Mouse (Mus musculus) inflammation-experienced regulatory T-cells, adult 6 months (primary cell): ENCODE measurements around the gene Actr2. TPM values are rescaled to one million over a fixed set of nuclear protein-coding genes. Genes with fewer than 3 reads are reported as not detected.
A peak's percentile ranks its signal among the peaks of the same experiment; 100 is the strongest.
"Not testable (repeated sequence)": the region's sequence is repeated elsewhere in the genome, so short reads cannot be mapped to it uniquely, and the experiment has no call there.

Experiments
- ATAC-seq: one replicate; pipeline ENCODE4 v1.8.0; 2017
- polyA plus RNA-seq, 3 experiments: library from polyadenylated mRNA; unstranded; fragments of 100-300 nt; shearing (Covaris generic); gene quantifications; one replicate each; pipeline ENCODE4 v1.2.1; 2017

Actr2 gene
- polyA plus RNA-seq, 3 experiments from 2014 or later, result 447 to 709 (median 528) TPM

DNA sequence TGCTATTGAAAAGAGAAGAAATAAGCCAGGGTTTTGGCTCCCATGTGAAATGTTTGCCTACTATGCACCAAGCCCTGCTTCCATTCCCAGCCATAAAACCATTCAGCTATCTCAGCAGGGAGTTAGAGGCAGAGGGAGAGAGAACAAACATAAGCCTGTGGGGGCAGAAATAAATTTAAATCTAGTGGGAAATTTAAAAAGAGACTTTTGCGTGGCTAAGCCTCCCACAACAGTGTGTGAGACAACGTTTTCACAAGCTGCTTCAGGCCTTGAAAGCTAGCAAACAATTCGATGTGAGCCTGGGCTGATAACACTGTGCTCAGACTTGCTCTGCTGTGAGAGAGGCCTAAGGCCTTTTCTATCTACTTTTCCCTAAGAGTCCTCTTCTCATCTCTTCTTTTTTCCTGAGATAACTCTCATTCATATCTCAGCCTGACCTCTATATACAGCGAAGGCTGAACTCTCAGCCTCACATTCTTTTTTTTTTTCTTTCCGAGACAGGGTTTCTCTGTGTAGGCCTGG is 3.4 kb upstream of the Actr2 start:
- ATAC-seq, result no peak

- ATAC-seq, result peak; percentile 48
These were observed 540 bp downstream of the Actr2 start for GRCm38 (mm10) chr11:20112006-20112740.

GRCm38 (mm10) chr11:20108151-20108550 is 4.6 kb downstream of the Actr2 start:
- no peak for ATAC-seq

DNA sequence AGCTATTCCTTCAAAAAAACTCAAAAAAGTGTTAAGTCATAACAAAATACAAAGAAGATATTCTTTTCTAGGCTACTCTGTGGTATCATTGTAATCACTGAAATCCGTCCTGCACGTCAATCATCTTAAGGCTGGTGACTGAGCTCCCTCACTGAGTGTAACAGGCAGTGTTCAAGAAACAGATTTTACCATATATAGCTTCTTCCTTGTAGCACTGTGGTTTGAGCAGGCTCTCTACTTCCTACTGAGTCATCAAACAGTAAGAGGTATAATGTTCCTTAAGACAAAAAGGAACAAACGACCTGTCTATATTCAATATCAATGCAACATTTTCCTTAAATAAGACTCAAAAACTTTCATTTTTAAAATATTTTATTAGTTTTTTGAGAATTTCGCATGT is 5.0 kb downstream of the Actr2 start:
- ATAC-seq, result peak; percentile 86

DNA sequence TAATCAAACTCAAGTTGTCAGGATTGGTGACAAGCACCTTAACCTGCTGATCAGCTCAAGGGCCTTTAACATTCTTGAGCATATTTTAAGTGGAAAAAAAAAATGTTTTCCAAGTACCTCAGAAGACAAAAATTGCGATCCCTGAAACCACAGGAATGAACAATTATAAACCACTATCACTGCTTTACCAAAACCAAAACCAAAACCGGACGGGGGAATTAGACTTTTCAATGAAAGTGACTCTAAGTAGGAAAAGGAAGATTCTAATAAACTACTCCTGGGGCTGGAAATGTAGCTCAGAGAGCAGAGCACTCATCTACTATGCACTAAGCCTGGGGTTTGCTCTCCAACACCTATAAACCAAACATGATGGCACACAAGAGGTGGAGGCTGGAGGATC is 5.8 kb downstream of the Actr2 start:
- ATAC-seq, result no peak

GRCm38 (mm10) chr11:20103949-20104348 is 8.8 kb downstream of the Actr2 start:
- no peak for ATAC-seq

DNA sequence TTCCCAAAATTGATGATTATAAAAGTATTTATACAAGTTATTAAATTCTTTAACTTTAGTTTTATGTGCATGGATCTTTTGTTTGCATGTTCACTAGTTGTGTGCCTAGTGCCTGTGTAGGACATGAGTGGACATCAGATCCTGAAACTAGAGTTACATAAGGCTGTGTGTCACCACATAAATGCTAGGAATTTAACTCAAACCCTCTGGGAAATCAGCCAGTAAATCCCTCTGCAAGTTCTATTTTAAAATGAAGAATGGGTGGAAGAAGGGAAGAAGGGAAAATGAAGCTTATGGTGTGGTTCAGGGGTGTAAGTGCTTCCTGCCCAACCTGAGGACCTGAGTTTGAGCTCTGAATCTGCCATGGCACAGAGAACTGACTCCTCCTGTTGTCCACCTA is 26.4 kb downstream of the Actr2 start:
- no peak for ATAC-seq

DNA sequence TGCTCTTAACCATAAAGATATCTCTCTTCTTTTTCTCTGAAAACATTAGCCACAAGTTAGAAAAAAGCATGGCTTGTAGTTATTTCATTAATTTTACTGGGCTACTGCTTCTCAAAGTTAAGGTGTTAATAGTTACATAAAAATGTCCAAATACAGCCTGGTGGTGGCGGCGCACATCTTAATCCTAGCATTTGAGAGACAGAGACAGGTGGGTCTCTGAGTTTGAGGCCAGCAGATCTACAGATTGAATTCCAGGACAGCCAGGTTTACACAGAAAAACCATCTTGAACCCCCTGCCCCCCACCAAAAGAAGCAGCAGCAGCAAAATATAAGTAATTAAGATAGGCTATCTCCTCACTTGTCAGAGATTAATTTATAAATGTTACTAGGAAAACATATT is 27.1 kb downstream of the Actr2 start:
- no peak for ATAC-seq

DNA sequence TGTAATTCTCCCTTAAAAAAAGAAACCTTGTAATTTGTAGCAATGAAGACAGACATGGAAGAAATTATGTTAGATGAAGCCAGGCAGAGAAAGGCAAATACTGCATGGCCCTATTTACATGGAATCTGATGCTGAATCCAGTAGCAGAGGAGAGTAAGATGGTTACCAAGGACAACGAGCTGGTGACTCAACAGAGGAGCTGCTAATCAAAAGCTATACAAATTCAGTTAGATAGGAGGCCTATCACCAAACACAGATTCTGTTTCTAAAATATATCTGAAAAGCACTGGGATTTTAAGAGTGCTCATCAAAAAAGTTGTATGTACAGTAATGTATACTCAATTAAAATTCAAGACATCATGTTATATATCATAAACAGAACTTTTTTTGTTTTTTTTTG is 37.3 kb downstream of the Actr2 start:
- no peak for ATAC-seq

GRCm38 (mm10) chr11:20072826-20073225 is 39.9 kb downstream of the Actr2 start:
- ATAC-seq, result no peak

- peak; percentile 60 for ATAC-seq
These were observed 40.5 kb downstream of the Actr2 start for GRCm38 (mm10) chr11:20072174-20072573.

DNA sequence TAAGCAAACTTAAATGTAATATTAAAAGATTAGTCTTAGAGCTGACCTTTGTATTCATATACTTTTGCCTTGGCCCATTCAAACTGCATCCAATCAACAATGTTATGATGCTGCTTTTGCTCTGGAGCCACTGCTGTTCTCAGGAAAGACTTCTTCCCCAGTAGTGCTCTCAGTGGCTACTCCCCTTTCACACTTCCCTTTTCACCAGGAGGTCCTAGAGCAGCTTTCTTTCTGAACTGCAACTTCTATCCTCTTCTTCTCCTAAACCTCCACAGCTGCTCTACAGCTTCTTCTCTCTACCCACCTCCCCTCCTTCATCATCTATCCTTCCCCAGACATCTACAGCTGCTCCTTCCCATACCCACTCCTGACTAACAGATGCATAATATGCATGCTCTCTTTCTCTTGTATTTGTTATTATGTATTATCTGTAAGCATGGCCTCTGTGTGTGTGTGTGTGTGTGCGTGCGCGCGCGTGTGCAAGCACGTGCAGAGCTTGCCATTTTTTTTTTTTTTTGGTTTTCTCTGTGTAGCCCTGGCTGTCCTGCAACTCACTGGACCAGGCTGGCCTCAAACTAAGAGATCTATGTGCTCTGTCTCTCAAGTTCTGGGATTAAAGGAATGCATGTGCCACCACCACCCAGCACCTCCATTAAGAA is 44.2 kb downstream of the Actr2 start:
- no peak for ATAC-seq

DNA sequence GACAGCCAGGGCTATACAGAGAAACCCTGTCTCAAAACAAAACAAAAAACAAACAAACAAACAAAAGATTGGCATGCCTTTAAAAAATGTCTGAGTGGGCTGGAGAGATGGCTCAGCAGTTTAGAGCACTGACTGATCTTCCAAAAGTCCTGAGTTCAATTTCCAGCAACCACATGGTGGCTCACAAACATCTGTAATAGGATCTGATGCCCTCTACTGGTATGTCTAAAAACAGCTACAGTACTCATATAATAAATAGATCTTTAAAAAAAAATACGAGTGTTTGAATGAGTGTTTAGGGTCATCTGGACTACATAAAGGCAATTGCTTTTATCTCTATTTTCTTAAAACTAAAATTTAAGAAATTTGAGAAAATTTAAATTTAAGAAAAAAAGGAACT is 45.2 kb downstream of the Actr2 start:
- ATAC-seq, result peak; percentile 44

- ATAC-seq, result no peak
These were observed 46.6 kb downstream of the Actr2 start for GRCm38 (mm10) chr11:20066106-20066505.

GRCm38 (mm10) chr11:20064926-20065325 is 47.8 kb downstream of the Actr2 start:
- ATAC-seq, result no peak

DNA sequence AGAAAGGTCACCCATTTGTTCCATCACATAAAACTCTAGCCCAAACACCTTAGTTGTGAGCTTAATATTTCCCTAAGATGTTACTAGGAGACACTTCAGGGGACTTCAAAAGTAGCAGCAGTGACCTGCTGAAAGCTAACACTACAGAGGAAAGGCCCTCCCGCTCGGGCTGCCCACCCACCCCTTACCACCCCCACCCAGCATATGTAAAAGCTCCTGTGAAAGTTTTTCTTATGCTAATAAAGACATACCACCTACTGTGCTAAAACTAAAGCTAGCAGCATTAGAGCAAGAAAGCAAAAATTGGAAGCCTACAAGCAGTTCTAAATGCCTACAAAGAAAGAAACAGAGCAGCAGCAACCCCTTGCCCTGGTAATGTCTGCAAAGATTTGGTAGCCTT is 48.6 kb downstream of the Actr2 start:
- ATAC-seq, result not testable (repeated sequence)

- not testable (repeated sequence) for ATAC-seq
These were observed 49.9 kb downstream of the Actr2 start for GRCm38 (mm10) chr11:20062801-20063200.

DNA sequence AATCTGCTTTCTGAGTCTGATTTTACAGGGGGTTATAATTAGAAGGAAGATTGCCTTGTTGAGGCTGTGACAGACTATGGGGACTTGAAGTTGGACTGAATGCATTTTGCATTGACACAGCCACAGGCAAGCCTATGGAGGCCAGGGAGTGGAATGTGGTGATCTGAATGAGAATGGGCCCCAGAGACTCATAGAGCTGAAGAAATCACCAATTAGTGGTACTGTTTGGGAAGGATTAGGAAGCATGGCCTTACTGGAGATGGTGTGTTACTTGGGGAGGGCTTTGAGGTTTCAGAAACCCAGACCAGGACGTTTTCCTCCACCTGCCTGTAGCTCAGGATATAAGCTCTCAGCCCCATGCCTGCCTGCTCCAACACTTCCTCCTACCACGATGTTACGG is 53.0 kb downstream of the Actr2 start:
- no peak for ATAC-seq

GRCm38 (mm10) chr11:20057429-20057828 is 55.3 kb downstream of the Actr2 start:
- ATAC-seq, result no peak

- ATAC-seq, result no peak
These were observed 56.5 kb downstream of the Actr2 start for GRCm38 (mm10) chr11:20056168-20056567.

DNA sequence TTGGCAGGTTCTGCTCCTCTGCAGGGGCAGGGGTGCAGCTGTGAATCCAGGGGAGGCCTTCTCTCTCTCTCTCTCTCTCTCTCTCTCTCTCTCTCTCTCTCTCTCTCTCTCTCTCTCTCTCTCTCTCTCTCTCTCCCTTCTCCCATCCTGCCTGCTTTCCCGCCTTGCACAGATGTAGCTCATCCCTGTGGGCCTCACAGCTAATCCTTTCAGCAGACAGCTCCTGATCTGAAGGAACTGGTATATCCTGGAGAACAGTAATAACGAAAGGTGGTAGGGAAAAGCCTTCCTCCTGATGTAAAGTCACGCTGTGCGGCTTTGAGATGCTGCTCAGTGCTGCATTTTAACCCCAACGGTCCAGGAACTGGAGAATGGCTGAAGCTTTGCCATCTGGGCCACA is 58.1 kb downstream of the Actr2 start:
- ATAC-seq, result no peak

DNA sequence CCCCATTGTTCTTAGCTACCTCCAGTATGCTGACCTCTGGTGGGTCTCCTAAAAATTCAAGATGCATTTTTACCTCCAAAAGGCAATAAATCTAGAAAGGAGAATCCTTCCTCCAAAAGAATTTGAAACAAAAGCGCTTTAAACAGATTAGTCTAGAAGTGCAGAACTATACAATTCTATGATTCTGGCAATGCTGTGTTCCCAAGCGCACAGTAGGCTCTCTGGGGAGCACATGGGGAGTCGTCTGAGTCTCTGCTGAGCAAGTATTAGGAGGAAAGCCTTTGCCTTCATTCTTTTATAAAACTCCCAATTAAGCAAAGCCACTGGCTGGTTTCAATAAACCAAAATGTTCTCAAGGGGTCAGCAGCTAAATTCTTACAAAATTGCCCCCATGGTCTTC is 58.8 kb downstream of the Actr2 start:
- no peak for ATAC-seq

DNA sequence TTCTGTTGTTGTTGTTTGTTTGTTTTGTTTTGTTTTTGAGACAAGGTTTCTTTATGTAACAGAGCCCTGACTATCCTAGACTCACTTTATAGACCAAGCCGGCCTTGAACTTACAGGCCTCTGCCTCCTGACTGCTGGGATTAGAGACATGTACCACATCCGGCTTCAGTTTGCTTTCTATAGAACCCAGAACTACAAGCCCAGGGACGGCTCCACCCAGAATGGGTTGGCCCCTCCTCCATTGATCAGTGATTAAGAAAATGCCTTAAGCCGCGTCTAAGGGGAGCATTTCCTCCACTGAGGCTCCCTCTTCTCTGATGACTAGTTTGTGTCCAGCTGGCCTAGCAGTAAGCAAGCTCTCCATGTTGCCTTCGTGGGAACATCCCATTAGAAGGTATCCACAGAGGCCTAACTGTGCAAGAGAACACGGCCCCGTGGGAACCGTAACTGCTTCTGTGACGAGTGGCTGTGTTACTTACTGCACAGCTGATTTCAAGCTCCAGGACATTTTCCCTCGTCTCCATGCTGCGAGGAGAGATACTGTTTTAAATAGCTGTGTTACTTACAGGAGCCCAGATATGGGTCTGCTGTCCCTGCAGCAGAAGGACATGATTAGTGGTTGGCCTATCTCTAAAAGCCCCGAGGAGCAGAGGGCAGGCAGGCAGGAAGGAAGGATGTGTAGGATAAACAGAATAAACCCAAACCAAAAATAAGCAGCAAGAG is 59.7 kb downstream of the Actr2 start:
- ATAC-seq, result no peak

DNA sequence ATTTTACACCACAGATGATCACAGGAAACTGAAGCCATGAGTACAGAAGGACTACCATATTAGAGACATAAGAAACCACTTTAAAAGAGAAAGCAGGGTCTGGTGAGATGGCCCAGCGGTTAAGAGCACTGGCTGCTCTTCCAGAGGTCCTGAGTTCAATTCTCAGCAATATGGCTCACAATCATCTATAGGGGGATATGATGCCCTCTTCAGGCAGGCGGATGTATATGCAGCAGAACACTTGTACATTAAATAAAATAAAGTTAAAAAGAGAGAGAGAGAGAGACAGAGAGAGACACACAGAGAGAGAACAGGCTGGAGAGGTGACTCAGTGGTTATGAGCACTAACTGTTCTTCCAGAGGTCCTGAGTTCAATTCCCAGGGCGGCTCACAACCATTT is 67.1 kb downstream of the Actr2 start:
- no peak for ATAC-seq
